Mouse (Mus musculus): ENCODE data around the gene Cacna2d2. TPM values are rescaled to one million over a fixed set of nuclear protein-coding genes. Genes with fewer than 3 reads are reported as not detected.
A peak's percentile ranks its signal among the peaks of the same experiment; 100 is the strongest.
"Not testable (repeated sequence)": the region's sequence is repeated elsewhere in the genome, so short reads cannot be mapped to it uniquely, and the experiment has no call there.

Cacna2d2 gene
- polyA plus RNA-seq, 1 experiment from 2014 or later = 5.8 TPM

- under 1% methylated on average over 41 of the region's 41 CpGs for WGBS
- peak overlapping the region; percentile 85 for H3K27ac ChIP-seq (ENCODE audit: low read length)
- no peaks in the 10 kb centered on the region for H3K27me3 ChIP-seq (replicated peaks; ENCODE audit: control insufficient read depth, insufficient read depth, low read length)
- peaks cover 20% of the 10 kb centered on the region for H3K36me3 ChIP-seq (ENCODE audit: control insufficient read depth, insufficient read depth)
- peak; percentile 91 for ATAC-seq
- peaks cover 44% of the 10 kb centered on the region for H3K4me1 ChIP-seq (replicated peaks; ENCODE audit: control insufficient read depth, insufficient read depth, low read length)
- no peaks in the 10 kb centered on the region for H3K9me3 ChIP-seq (ENCODE audit: control insufficient read depth, low read length)
- H3K4me2 ChIP-seq (ENCODE audit: low read length) = peak overlapping the region; percentile 95
- H3K4me3 ChIP-seq (replicated peaks; ENCODE audit: low read length) = peak overlapping the region; percentile 83
- H3K9ac ChIP-seq (replicated peaks; ENCODE audit: low read depth, low read length) = peak overlapping the region; percentile 88
Observed at GRCm38 (mm10) chr9:107568331-107569261, 169.2 kb downstream of the Cacna2d2 start.

- H3K36me3 ChIP-seq (ENCODE audit: control insufficient read depth, insufficient read depth) = peaks cover 22% of the 10 kb centered on the region
- peak overlapping the region; percentile 95 for H3K4me2 ChIP-seq (ENCODE audit: low read length)
- H3K27ac ChIP-seq (ENCODE audit: low read length) = peak overlapping the region; percentile 85
- peak overlapping the region; percentile 83 for H3K4me3 ChIP-seq (replicated peaks; ENCODE audit: low read length)
- H3K9me3 ChIP-seq (ENCODE audit: control insufficient read depth, low read length) = no peaks in the 10 kb centered on the region
- ATAC-seq = peak; percentile 20
- peaks cover 38% of the 10 kb centered on the region for H3K4me1 ChIP-seq (replicated peaks; ENCODE audit: control insufficient read depth, insufficient read depth, low read length)
- 0% methylated on average over 23 of the region's 23 CpGs for WGBS
- H3K9ac ChIP-seq (replicated peaks; ENCODE audit: low read depth, low read length) = peak overlapping the region; percentile 88
- no peaks in the 10 kb centered on the region for H3K27me3 ChIP-seq (replicated peaks; ENCODE audit: control insufficient read depth, insufficient read depth, low read length)
Observed at GRCm38 (mm10) chr9:107569270-107569669, 169.9 kb downstream of the Cacna2d2 start.

- H3K9ac ChIP-seq (replicated peaks; ENCODE audit: low read depth, low read length) = peak overlapping the region; percentile 88
- H3K4me3 ChIP-seq (replicated peaks; ENCODE audit: low read length) = peak overlapping the region; percentile 83
- H3K27me3 ChIP-seq (replicated peaks; ENCODE audit: control insufficient read depth, insufficient read depth, low read length) = no peaks in the 10 kb centered on the region
- H3K9me3 ChIP-seq (ENCODE audit: control insufficient read depth, low read length) = no peaks in the 10 kb centered on the region
- no peak overlapping the region for H3K27ac ChIP-seq (ENCODE audit: low read length)
- ATAC-seq = no peak
- H3K4me1 ChIP-seq (replicated peaks; ENCODE audit: control insufficient read depth, insufficient read depth, low read length) = peaks cover 38% of the 10 kb centered on the region
- H3K4me2 ChIP-seq (ENCODE audit: low read length) = peak overlapping the region; percentile 95
- WGBS = 34% methylated on average over 13 of the region's 13 CpGs
- peaks cover 28% of the 10 kb centered on the region for H3K36me3 ChIP-seq (ENCODE audit: control insufficient read depth, insufficient read depth)
Observed at GRCm38 (mm10) chr9:107570016-107570415, 170.6 kb downstream of the Cacna2d2 start.

GRCm38 (mm10) chr9:107570845-107571244, 171.4 kb downstream of the Cacna2d2 start:
- Histone ChIP-seq H3K4me1 (replicated peaks; ENCODE audit: control insufficient read depth, insufficient read depth, low read length) (peaks cover 38% of the 10 kb centered on the region), H3K36me3 (ENCODE audit: control insufficient read depth, insufficient read depth) (peaks cover 27% of the 10 kb centered on the region), H3K4me3 (replicated peaks; ENCODE audit: low read length) (no peak overlapping the region), H3K9ac (replicated peaks; ENCODE audit: low read depth, low read length) (peak overlapping the region; percentile 88; the same call in 1 of the 2 replicates), H3K9me3 (ENCODE audit: control insufficient read depth, low read length) (no peaks in the 10 kb centered on the region), H3K27me3 (replicated peaks; ENCODE audit: control insufficient read depth, insufficient read depth, low read length) (no peaks in the 10 kb centered on the region), H3K27ac (ENCODE audit: low read length) (no peak overlapping the region), H3K4me2 (ENCODE audit: low read length) (peak overlapping the region; percentile 95)
- 94% methylated on average over 21 of the region's 21 CpGs for WGBS
- no peak for ATAC-seq

GRCm38 (mm10) chr9:107571534-107572326, 172.3 kb downstream of the Cacna2d2 start:
- no peak overlapping the region for H3K4me2 ChIP-seq (ENCODE audit: low read length)
- no peaks in the 10 kb centered on the region for H3K9me3 ChIP-seq (ENCODE audit: control insufficient read depth, low read length)
- H3K9ac ChIP-seq (replicated peaks; ENCODE audit: low read depth, low read length) = no peak overlapping the region
- H3K27ac ChIP-seq (ENCODE audit: low read length) = no peak overlapping the region
- WGBS = 95% methylated on average over 22 of the region's 22 CpGs
- H3K36me3 ChIP-seq (ENCODE audit: control insufficient read depth, insufficient read depth) = peaks cover 27% of the 10 kb centered on the region
- H3K4me3 ChIP-seq (replicated peaks; ENCODE audit: low read length) = no peak overlapping the region
- no peaks in the 10 kb centered on the region for H3K27me3 ChIP-seq (replicated peaks; ENCODE audit: control insufficient read depth, insufficient read depth, low read length)
- ATAC-seq = no peak
- peaks cover 38% of the 10 kb centered on the region for H3K4me1 ChIP-seq (replicated peaks; ENCODE audit: control insufficient read depth, insufficient read depth, low read length)

GRCm38 (mm10) chr9:107572327-107572662, 172.9 kb downstream of the Cacna2d2 start:
- 92% methylated on average over 2 of the region's 2 CpGs for WGBS
- Histone ChIP-seq H3K4me2 (ENCODE audit: low read length) (no peak overlapping the region), H3K9ac (replicated peaks; ENCODE audit: low read depth, low read length) (no peak overlapping the region), H3K9me3 (ENCODE audit: control insufficient read depth, low read length) (no peaks in the 10 kb centered on the region), H3K4me3 (replicated peaks; ENCODE audit: low read length) (no peak overlapping the region), H3K27ac (ENCODE audit: low read length) (no peak overlapping the region), H3K36me3 (ENCODE audit: control insufficient read depth, insufficient read depth) (peaks cover 27% of the 10 kb centered on the region), H3K27me3 (replicated peaks; ENCODE audit: control insufficient read depth, insufficient read depth, low read length) (no peaks in the 10 kb centered on the region), H3K4me1 (replicated peaks; ENCODE audit: control insufficient read depth, insufficient read depth, low read length) (peaks cover 41% of the 10 kb centered on the region)
- ATAC-seq = no peak

- not testable (repeated sequence) for H3K27me3 ChIP-seq (replicated peaks; ENCODE audit: control insufficient read depth, insufficient read depth, low read length); H3K4me2 ChIP-seq (ENCODE audit: low read length); H3K9me3 ChIP-seq (ENCODE audit: control insufficient read depth, low read length); H3K9ac ChIP-seq (replicated peaks; ENCODE audit: low read depth, low read length); H3K27ac ChIP-seq (ENCODE audit: low read length); H3K4me3 ChIP-seq (replicated peaks; ENCODE audit: low read length); ATAC-seq
- Histone ChIP-seq H3K36me3 (ENCODE audit: control insufficient read depth, insufficient read depth) (peaks cover 27% of the 10 kb centered on the region), H3K4me1 (replicated peaks; ENCODE audit: control insufficient read depth, insufficient read depth, low read length) (peaks cover 32% of the 10 kb centered on the region)
- WGBS = 80% methylated on average over 6 of the region's 6 CpGs
Observed at GRCm38 (mm10) chr9:107573774-107574173, 174.4 kb downstream of the Cacna2d2 start.

- ATAC-seq = no peak
- no peak overlapping the region for H3K4me3 ChIP-seq (replicated peaks; ENCODE audit: low read length)
- H3K27ac ChIP-seq (ENCODE audit: low read length) = no peak overlapping the region
- 88% methylated on average over 14 of the region's 14 CpGs for WGBS
- peaks cover 35% of the 10 kb centered on the region for H3K4me1 ChIP-seq (replicated peaks; ENCODE audit: control insufficient read depth, insufficient read depth, low read length)
- H3K36me3 ChIP-seq (ENCODE audit: control insufficient read depth, insufficient read depth) = peaks cover 27% of the 10 kb centered on the region
- no peaks in the 10 kb centered on the region for H3K27me3 ChIP-seq (replicated peaks; ENCODE audit: control insufficient read depth, insufficient read depth, low read length)
- no peak overlapping the region for H3K4me2 ChIP-seq (ENCODE audit: low read length)
- H3K9me3 ChIP-seq (ENCODE audit: control insufficient read depth, low read length) = no peaks in the 10 kb centered on the region
- no peak overlapping the region for H3K9ac ChIP-seq (replicated peaks; ENCODE audit: low read depth, low read length)
Observed at GRCm38 (mm10) chr9:107575579-107576356, 176.4 kb downstream of the Cacna2d2 start.

Measured in forebrain, embryonic 16.5 days (tissue).